Mouse (Mus musculus) olfactory bulb, adult 2 months (tissue): ENCODE data around the gene Marco. TPM values are rescaled to one million over a fixed set of nuclear protein-coding genes. Genes with fewer than 3 reads are reported as not detected.
A peak's percentile ranks its signal among the peaks of the same experiment; 100 is the strongest.

Experiments
- H3K27ac ChIP-seq: fragments of 200-500 bp; 2 replicates; pipeline ENCODE4 v1.5.1; 2012; ENCODE audit warnings: low read depth, low read length; ENCODE audit not compliant: insufficient read depth
- H3K4me1 ChIP-seq: fragments of 200-500 bp; 2 replicates; pipeline ENCODE4 v1.6.1; 2012; ENCODE audit warnings: low read length; ENCODE audit not compliant: control insufficient read depth, insufficient read depth
- H3K4me3 ChIP-seq: fragments of 200-500 bp; 2 replicates; pipeline ENCODE4 v1.5.1; 2012; ENCODE audit warnings: mild to moderate bottlenecking, low read depth, low read length, moderate library complexity; ENCODE audit not compliant: insufficient read depth
- CTCF ChIP-seq: fragments of 200-500 bp; IDR thresholded peaks from 2 replicates; pipeline ENCODE4 v1.5.1; 2012; ENCODE audit warnings: low read depth, mild to moderate bottlenecking, low read length, moderate library complexity; ENCODE audit not compliant: insufficient read depth
- POLR2A ChIP-seq: fragments of 200-500 bp; IDR thresholded peaks from 2 replicates; pipeline ENCODE4 v1.6.1; 2012; ENCODE audit warnings: mild to moderate bottlenecking, low read depth, low read length, moderate library complexity; ENCODE audit not compliant: insufficient read depth
- WGBS: fragments of 180-500 bp; shearing (Covaris S2); methylation state at CpG from one replicate; pipeline ENCODE4 v1.1.7; 2018; 5-methylcytosine and 5-hydroxymethylcytosine counted together
- polyA plus RNA-seq: library from polyadenylated mRNA; stranded (reverse); fragments of >200 nt; gene quantifications from 2 replicates; pipeline ENCODE4 v1.2.4, GENCODE M21; 2012; ENCODE audit warnings: low replicate concordance; ENCODE audit not compliant: missing spikeins, insufficient read depth, insufficient read length

The Marco gene
- polyA plus RNA-seq, 1 experiment = not detected

DNA sequence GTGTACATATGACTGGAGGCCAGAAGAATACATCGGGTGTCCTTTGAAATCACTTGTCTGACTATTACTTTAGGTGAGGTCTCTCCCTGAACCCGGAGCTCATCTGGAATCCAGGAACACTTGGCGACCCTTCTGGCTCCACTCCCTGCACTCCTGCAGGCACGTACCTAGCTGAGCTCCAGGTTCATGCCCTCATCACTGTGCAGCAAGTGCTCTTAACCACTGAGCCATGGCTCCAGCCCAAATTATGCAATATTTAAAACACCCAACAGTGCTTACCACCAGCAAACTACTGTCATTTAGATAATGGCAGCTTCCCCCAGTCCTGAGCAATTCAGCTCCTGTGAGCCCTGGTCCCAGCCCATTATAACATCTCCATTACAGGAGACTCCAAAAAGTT is 4.2 kb upstream of the Marco start:
- Histone ChIP-seq H3K4me1 (no peaks in the 10 kb centered on the region), H3K4me3 (no peak overlapping the region), H3K27ac (no peak overlapping the region)
- WGBS = 94% methylated on average over 4 of the region's 4 CpGs
- TF ChIP-seq CTCF = no peak
- no peak for TF ChIP-seq POLR2A

DNA sequence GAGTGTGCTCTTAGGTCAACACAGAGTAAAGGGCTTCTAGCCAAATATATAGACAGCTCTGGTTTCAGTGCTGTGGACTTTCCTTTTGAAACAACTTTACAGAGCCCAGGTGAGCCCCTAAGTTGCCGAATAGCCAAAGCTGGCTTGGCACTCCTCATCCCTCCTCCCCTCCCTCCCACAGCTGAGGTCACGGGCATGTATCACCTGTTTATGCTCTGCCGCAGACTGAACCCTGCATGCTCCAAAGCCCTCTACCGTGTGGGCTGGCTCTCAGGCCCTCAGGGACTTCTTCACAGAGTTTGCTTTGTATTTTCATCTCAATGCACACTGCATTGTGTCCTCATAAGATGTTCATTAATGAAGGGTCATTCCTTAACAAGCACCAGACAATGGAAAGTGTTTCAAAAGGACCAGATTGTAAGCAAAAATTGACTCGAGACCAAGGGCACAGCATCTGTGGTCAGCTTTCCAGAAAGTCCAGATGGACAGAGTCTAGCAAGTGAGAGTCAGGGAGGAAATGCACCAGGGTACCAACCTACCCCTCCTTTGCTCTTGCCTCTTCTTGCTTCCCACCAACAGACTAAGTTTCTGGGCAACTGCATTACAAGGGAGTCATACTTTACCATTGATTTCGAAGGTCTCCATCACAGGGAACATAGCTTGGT is 646 bp downstream of the Marco start:
- no peaks in the 10 kb centered on the region for H3K4me1 ChIP-seq
- 64% methylated on average over 6 of the region's 6 CpGs for WGBS
- TF ChIP-seq POLR2A (no peak), CTCF (no peak)
- no peak overlapping the region for H3K27ac ChIP-seq
- no peak overlapping the region for H3K4me3 ChIP-seq

DNA sequence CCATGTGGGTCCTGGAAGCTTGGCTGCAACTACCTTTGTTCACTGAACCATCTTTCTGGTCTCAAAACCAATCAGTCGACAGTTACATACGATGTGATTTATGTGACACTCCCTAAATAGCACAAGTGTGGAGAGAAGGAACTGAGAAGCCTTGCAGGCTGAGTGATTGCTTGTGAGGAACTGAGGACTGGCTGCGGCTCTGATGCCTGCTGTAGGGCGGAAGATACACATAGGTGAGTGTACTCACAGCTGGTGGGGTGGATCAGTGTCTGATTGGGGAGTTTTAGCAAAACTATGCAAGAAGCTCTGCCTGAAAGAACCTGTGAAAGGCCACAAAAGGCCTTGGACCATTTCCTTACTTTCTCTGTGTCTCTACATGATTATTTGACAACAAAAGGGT is 3.3 kb downstream of the Marco start:
- TF ChIP-seq POLR2A = no peak
- TF ChIP-seq CTCF = no peak
- H3K4me1 ChIP-seq = no peaks in the 10 kb centered on the region
- no peak overlapping the region for H3K4me3 ChIP-seq
- 88% methylated on average over 4 of the region's 4 CpGs for WGBS
- no peak overlapping the region for H3K27ac ChIP-seq

DNA sequence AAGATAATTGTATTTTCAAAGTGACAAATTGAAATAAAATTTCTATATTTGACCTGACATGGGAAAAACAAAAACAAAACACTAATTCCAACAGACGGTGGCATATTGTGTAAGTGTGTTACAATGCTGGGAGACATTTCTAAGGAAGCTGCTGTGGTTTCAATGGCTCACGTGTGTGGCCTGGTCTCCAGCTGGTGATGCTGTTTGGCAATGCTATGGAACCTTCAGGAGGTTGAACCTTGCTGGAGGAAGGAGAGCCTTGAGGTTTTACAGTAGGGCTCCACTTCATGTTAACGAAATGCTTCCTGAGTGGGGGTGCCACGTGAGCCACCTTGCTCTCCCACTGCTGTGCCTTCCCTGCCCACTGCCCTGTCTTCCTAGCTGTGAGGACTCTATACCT is 6.8 kb downstream of the Marco start:
- no peaks in the 10 kb centered on the region for H3K4me1 ChIP-seq
- 75% methylated on average over 4 of the region's 4 CpGs for WGBS
- H3K4me3 ChIP-seq = no peak overlapping the region
- H3K27ac ChIP-seq = no peak overlapping the region
- no peak for TF ChIP-seq CTCF
- no peak for TF ChIP-seq POLR2A

DNA sequence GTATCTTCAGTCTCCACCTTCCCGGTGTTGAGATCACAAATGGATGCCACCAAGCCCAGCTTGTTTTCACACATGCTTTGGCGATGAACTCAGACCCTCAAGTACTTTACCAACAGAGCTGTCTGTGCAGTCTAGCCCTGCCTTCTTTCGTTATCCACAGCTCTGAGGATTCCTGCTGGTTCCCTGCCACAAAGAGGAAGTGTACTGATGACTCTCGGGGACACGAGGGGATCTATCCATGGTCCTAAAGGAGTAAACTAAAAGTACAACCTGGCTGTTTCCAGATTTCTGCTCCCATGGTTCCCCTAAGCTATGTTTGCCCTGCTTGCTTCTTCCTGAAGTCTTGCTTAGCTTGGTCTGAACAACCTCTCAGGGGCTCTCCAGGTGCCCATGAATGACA is 23.9 kb downstream of the Marco start:
- H3K4me1 ChIP-seq = no peaks in the 10 kb centered on the region
- TF ChIP-seq CTCF (no peak), POLR2A (no peak)
- WGBS = 47% methylated on average over 5 of the region's 5 CpGs
- H3K27ac ChIP-seq = no peak overlapping the region
- H3K4me3 ChIP-seq = no peak overlapping the region

DNA sequence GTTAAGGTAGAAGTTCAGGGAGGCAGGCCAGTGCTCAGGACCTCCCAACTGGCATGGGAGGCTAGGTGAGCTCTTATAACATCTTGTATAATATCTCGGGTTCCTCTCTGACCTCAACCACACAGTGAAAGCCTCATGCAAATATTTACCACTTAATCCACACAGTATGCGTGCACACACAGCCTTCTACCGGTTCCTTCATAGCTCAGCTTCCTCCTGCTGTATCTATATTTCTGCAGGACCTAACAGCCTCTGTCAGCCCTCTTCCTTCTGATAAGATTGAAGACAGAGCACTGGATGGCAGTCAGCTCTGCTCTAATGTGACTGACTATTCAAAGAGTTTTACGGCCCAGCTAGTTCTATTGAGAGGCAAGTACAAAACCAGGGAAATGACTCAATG is 30.0 kb downstream of the Marco start:
- Histone ChIP-seq H3K4me1 (no peaks in the 10 kb centered on the region), H3K27ac (no peak overlapping the region), H3K4me3 (no peak overlapping the region)
- no peak for TF ChIP-seq CTCF
- WGBS = 82% methylated on average over 4 of the region's 4 CpGs

DNA sequence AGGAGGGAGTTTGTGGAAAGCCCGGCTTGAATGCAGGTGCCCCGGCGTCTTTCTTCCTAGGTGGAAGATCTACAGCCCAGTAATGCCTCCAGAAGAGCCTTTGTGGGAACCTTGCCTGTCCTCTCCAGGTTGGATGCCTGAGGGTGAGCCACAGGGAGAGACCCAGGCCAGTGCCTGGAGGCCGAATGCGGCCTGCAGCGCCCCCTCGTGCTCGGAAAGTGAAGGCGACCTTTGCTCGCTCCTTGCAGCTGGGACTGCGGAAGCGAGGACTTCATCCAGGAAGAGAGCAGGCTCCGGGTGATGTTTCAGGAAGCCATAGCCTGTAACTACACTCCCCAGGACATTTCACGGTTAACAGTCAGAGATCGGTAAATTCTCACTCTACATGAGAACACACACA is 35.9 kb downstream of the Marco start:
- TF ChIP-seq CTCF (peak; percentile 66), POLR2A (no peak)
- H3K4me3 ChIP-seq = no peak overlapping the region
- peaks cover 5% of the 10 kb centered on the region for H3K4me1 ChIP-seq
- WGBS = 33% methylated on average over 15 of the region's 15 CpGs
- H3K27ac ChIP-seq = no peak overlapping the region

DNA sequence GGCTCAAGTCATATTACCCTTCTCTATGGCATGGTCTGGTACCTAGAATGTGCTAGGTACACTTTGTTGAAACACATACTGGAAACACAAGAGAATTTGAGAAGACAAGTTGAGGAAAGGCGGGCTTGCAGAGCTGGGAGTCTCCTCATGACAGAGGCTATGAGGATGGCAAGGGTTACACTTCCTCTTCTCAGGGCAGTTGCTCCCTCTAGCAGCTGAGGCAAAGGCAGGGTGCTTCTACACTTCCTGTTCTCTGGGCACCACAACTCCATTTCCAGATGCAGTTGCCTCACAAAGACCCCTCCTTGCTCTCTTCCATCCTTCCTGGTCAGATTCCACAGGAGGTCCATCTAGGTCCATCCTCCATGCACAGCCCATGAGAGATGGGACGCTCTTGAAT is 37.5 kb downstream of the Marco start:
- Histone ChIP-seq H3K4me3 (no peak overlapping the region), H3K4me1 (peaks cover 5% of the 10 kb centered on the region), H3K27ac (no peak overlapping the region)
- WGBS = 90% methylated on average over 2 of the region's 2 CpGs
- TF ChIP-seq CTCF (no peak), POLR2A (no peak)

DNA sequence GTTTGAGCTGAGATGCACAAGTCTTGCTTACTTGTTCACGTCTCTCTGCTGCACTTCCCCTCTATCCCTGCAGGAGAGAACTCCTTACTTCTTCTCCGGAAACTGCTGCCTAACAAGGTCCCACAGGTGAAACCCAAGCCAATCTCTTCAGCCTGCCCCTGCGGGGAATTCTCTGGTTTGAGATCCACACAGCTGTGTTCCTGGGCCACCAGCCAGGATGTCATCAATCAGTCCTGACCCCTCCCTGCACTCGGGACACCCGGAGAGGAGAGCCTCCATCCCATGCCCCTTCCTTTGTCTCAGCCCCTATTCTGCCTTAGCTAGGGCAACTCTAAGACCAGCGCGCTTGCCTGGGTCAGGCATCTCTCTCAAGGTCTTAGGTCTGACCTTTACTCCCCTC is 38.1 kb downstream of the Marco start:
- H3K4me3 ChIP-seq = no peak overlapping the region
- no peak for TF ChIP-seq POLR2A
- no peak for TF ChIP-seq CTCF
- H3K4me1 ChIP-seq = peaks cover 5% of the 10 kb centered on the region
- H3K27ac ChIP-seq = no peak overlapping the region
- WGBS = 27% methylated on average over 7 of the region's 7 CpGs

DNA sequence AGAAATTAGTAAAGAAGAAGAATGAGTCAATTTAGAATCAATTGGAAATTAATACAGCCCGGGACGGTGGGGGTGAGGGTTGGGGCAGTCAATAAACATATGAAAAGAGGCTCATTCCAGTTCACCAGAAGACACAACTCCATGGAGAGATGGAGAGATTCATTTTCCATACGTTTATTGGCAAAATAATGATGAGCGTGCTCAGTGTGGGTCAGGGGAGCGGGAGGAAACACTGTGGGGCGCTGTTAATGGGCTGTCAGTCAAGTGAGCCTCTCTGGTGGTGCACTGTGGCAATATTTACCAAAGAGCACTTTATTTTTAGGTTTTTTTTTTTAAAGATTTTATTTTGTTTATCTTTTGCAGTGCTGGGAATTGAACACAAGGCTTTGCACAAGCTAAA is 45.8 kb downstream of the Marco start:
- WGBS = 74% methylated on average over 6 of the region's 6 CpGs
- no peak overlapping the region for H3K27ac ChIP-seq
- TF ChIP-seq CTCF = no peak
- TF ChIP-seq POLR2A = no peak
- no peaks in the 10 kb centered on the region for H3K4me1 ChIP-seq
- H3K4me3 ChIP-seq = no peak overlapping the region
